Mouse (Mus musculus): ENCODE measurements around the gene Ubxn1. TPM values are rescaled to one million over a fixed set of nuclear protein-coding genes. Genes with fewer than 3 reads are reported as not detected.
"Not testable (repeated sequence)": the region's sequence is repeated elsewhere in the genome, so short reads cannot be mapped to it uniquely, and the experiment has no call there.

The Ubxn1 gene
- 112 and 139 TPM in 2 replicates for polyA plus RNA-seq (2015; fragmentation: Nextera tagmentation; extraction: Ambion mirVana)

- peaks cover 38% of the 10 kb centered on the region for H3K36me3 ChIP-seq
- ATAC-seq (ENCODE audit: extremely low read depth, insufficient number of reproducible peaks, low FRiP score, low TSS enrichment): peak; percentile 92
Measured at GRCm38 (mm10) chr19:8871267-8872186, at the start of gene Ubxn1. TSS of gene Ubxn1 (plus strand) at chr19:8871496.

GRCm38 (mm10) chr19:8822696-8823095, 48.6 kb upstream of the Ubxn1 start:
- Histone ChIP-seq H3K4me2 (peak overlapping the region; percentile 88), H3K36me3 (peaks cover 55% of the 10 kb centered on the region), H3K4me1 (peaks cover 25% of the 10 kb centered on the region), H3K27ac (replicated peaks) (no peak overlapping the region), H3K9me3 (no peaks in the 10 kb centered on the region), H3K4me3 (peak overlapping the region; percentile 99), H3K9ac (peak overlapping the region; percentile 99), H3K27me3 (replicated peaks) (no peaks in the 10 kb centered on the region)
- WGBS: 67% methylated on average over 8 of the region's 8 CpGs
- no peak for ATAC-seq (ENCODE audit: extremely low read depth, insufficient number of reproducible peaks, low FRiP score, low TSS enrichment)

More at GRCm38 (mm10) chr19:8871267-8872186, at the start of gene Ubxn1:
- Histone ChIP-seq H3K4me1 (peaks cover 14% of the 10 kb centered on the region), H3K4me3 (peak within 1 kb of the TSS; percentile 100), H3K27ac (replicated peaks) (peak within 1 kb of the TSS; percentile 65), H3K9ac (peak within 1 kb of the TSS; percentile 99), H3K27me3 (replicated peaks) (no peaks in the 10 kb centered on the region), H3K9me3 (no peaks in the 10 kb centered on the region), H3K4me2 (peak within 1 kb of the TSS; percentile 96)
- WGBS: under 1% methylated on average over 59 of the region's 59 CpGs

GRCm38 (mm10) chr19:8829660-8830059, 41.6 kb upstream of the Ubxn1 start, which contains the start of gene AC129217.1:
TSS of gene AC129217.1 (plus strand) at chr19:8829773.
- Histone ChIP-seq H3K27me3 (replicated peaks) (no peaks in the 10 kb centered on the region), H3K4me2 (no peak within 1 kb of the TSS), H3K27ac (replicated peaks) (no peak within 1 kb of the TSS), H3K4me3 (no peak within 1 kb of the TSS), H3K36me3 (peaks cover 100% of the 10 kb centered on the region), H3K9me3 (no peaks in the 10 kb centered on the region), H3K9ac (peak within 1 kb of the TSS; percentile 14; the same call in 1 of the 2 replicates), H3K4me1 (no peaks in the 10 kb centered on the region)
- ATAC-seq (ENCODE audit: extremely low read depth, insufficient number of reproducible peaks, low FRiP score, low TSS enrichment): no peak
- 87% methylated on average over 8 of the region's 8 CpGs for WGBS

- Histone ChIP-seq H3K9ac (peak overlapping the region; percentile 14; the same call in 1 of the 2 replicates), H3K4me2 (no peak overlapping the region), H3K4me1 (no peaks in the 10 kb centered on the region), H3K9me3 (no peaks in the 10 kb centered on the region), H3K36me3 (peaks cover 100% of the 10 kb centered on the region), H3K27ac (replicated peaks) (no peak overlapping the region), H3K4me3 (no peak overlapping the region), H3K27me3 (replicated peaks) (no peaks in the 10 kb centered on the region)
- WGBS: 88% methylated on average over 8 of the region's 8 CpGs
- no peak for ATAC-seq (ENCODE audit: extremely low read depth, insufficient number of reproducible peaks, low FRiP score, low TSS enrichment)
Measured at GRCm38 (mm10) chr19:8830664-8831063, 40.6 kb upstream of the Ubxn1 start.

GRCm38 (mm10) chr19:8831262-8831661, 40.0 kb upstream of the Ubxn1 start:
- Histone ChIP-seq H3K4me3 (no peak overlapping the region), H3K4me1 (no peaks in the 10 kb centered on the region), H3K27me3 (replicated peaks) (no peaks in the 10 kb centered on the region), H3K4me2 (no peak overlapping the region), H3K36me3 (peaks cover 99% of the 10 kb centered on the region), H3K9me3 (no peaks in the 10 kb centered on the region), H3K9ac (no peak overlapping the region), H3K27ac (replicated peaks) (no peak overlapping the region)
- WGBS: 72% methylated on average over 11 of the region's 11 CpGs
- no peak for ATAC-seq (ENCODE audit: extremely low read depth, insufficient number of reproducible peaks, low FRiP score, low TSS enrichment)

GRCm38 (mm10) chr19:8832971-8833370, 38.3 kb upstream of the Ubxn1 start:
- 87% methylated on average over 4 of the region's 4 CpGs for WGBS
- Histone ChIP-seq H3K27me3 (replicated peaks) (no peaks in the 10 kb centered on the region), H3K4me3 (no peak overlapping the region), H3K9ac (no peak overlapping the region), H3K27ac (replicated peaks) (no peak overlapping the region), H3K4me1 (peaks cover under 1% of the 10 kb centered on the region; the same call in 1 of the 2 replicates), H3K36me3 (peaks cover 83% of the 10 kb centered on the region), H3K4me2 (no peak overlapping the region), H3K9me3 (no peaks in the 10 kb centered on the region)
- ATAC-seq (ENCODE audit: extremely low read depth, insufficient number of reproducible peaks, low FRiP score, low TSS enrichment): no peak

- H3K9ac ChIP-seq; H3K4me3 ChIP-seq; H3K9me3 ChIP-seq; ATAC-seq (ENCODE audit: extremely low read depth, insufficient number of reproducible peaks, low FRiP score, low TSS enrichment); H3K4me2 ChIP-seq; H3K27me3 ChIP-seq (replicated peaks): not testable (repeated sequence)
- Histone ChIP-seq H3K4me1 (peaks cover 34% of the 10 kb centered on the region), H3K27ac (replicated peaks) (peak overlapping the region; percentile 95; the same call in 1 of the 2 replicates), H3K36me3 (peaks cover 50% of the 10 kb centered on the region)
- 95% methylated on average over 10 of the region's 10 CpGs for WGBS
Measured at GRCm38 (mm10) chr19:8836327-8836726, 35.0 kb upstream of the Ubxn1 start.

- H3K4me3 ChIP-seq: peak within 1 kb of the TSS; percentile 62
- under 1% methylated on average over 38 of the region's 38 CpGs for WGBS
- H3K27me3 ChIP-seq (replicated peaks): no peaks in the 10 kb centered on the region
- no peaks in the 10 kb centered on the region for H3K9me3 ChIP-seq
- H3K4me1 ChIP-seq: peaks cover 34% of the 10 kb centered on the region
- H3K27ac ChIP-seq (replicated peaks): peak within 1 kb of the TSS; percentile 95
- H3K4me2 ChIP-seq: peak within 1 kb of the TSS; percentile 87
- peaks cover 42% of the 10 kb centered on the region for H3K36me3 ChIP-seq
- ATAC-seq (ENCODE audit: extremely low read depth, insufficient number of reproducible peaks, low FRiP score, low TSS enrichment): peak; percentile 43; the same call in 1 of the 2 replicates
- peak within 1 kb of the TSS; percentile 85 for H3K9ac ChIP-seq
Measured at GRCm38 (mm10) chr19:8837251-8837791, 34.0 kb upstream of the Ubxn1 start, which contains the start of gene Bscl2. TSS of gene Bscl2 (plus strand) at chr19:8837467.

GRCm38 (mm10) chr19:8838041-8838730, 33.1 kb upstream of the Ubxn1 start:
- WGBS: 18% methylated on average over 15 of the region's 15 CpGs
- Histone ChIP-seq H3K4me2 (peak overlapping the region; percentile 87), H3K9ac (peak overlapping the region; percentile 85), H3K27me3 (replicated peaks) (no peaks in the 10 kb centered on the region), H3K36me3 (peaks cover 41% of the 10 kb centered on the region), H3K4me1 (peaks cover 34% of the 10 kb centered on the region), H3K4me3 (peak overlapping the region; percentile 62), H3K9me3 (no peaks in the 10 kb centered on the region), H3K27ac (replicated peaks) (peak overlapping the region; percentile 95)
- ATAC-seq (ENCODE audit: extremely low read depth, insufficient number of reproducible peaks, low FRiP score, low TSS enrichment): no peak

- Histone ChIP-seq H3K9ac (peak within 1 kb of the TSS; percentile 85), H3K27me3 (replicated peaks) (no peaks in the 10 kb centered on the region), H3K4me3 (peak within 1 kb of the TSS; percentile 62), H3K36me3 (peaks cover 35% of the 10 kb centered on the region), H3K27ac (replicated peaks) (peak within 1 kb of the TSS; percentile 95), H3K9me3 (no peaks in the 10 kb centered on the region), H3K4me1 (peaks cover 34% of the 10 kb centered on the region), H3K4me2 (peak within 1 kb of the TSS; percentile 87)
- no peak for ATAC-seq (ENCODE audit: extremely low read depth, insufficient number of reproducible peaks, low FRiP score, low TSS enrichment)
- WGBS: 56% methylated on average over 11 of the region's 11 CpGs
Measured at GRCm38 (mm10) chr19:8839103-8839907, 32.0 kb upstream of the Ubxn1 start, which contains the start of gene Gng3. TSS of gene Gng3 (minus strand) at chr19:8839194.

All from heart, embryonic 13.5 days (tissue).